Mouse (Mus musculus): Measurements from ENCODE around the gene Mrpl46. TPM values are rescaled to one million over a fixed set of nuclear protein-coding genes. Genes with fewer than 3 reads are reported as not detected.

Gene Mrpl46
- polyA plus RNA-seq, 1 experiment: 15.1 TPM

DNA sequence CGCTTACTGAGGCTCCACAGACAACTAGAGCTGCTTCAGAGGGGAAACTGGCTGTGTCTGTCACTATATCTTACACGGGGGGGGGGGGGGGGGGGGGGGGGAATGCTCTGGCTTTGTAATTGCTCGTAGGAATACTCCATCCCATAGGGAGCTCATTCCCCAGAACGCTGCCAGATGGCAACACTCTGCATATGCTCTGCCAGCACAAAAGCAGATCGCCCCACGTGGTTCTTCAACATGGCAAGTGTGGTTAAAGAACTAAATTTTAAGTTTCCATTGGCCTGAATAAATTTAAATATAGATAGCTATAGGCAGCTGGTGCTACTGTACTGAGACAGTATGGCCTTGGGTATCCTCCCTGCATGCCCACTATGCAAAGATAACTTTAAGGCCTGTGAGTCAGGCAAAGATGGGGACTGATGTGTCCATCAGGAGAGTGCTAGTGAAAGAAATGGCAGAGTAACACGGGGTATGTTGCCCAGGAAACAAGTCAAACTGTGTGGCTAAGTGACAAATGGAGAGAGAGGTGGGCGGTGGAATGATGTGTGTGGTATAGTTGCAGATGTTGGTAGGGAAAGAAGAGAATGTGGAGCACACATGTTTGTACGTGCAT lies 14.6 kb upstream of the Mrpl46 start:
- 52% methylated on average over 9 of the region's 9 CpGs for WGBS
- TF ChIP-seq POLR2A (IDR thresholded peaks at IDR 0.05; ENCODE audit: borderline replicate concordance, extremely low read depth, low read depth, low read length) (no peak), CTCF (IDR thresholded peaks at IDR 0.05; ENCODE audit: insufficient read depth, low read length) (no peak)
- Histone ChIP-seq H3K4me1 (ENCODE audit: control insufficient read depth, insufficient read depth, low read length) (no peaks in the 10 kb centered on the region), H3K4me3 (replicated peaks; ENCODE audit: extremely low read depth, low read depth, low read length) (no peak overlapping the region)
- DNase-seq: no peak

GRCm38 (mm10) chr7:78796624-78797023 lies 13.3 kb upstream of the Mrpl46 start:
- TF ChIP-seq CTCF (IDR thresholded peaks at IDR 0.05; ENCODE audit: insufficient read depth, low read length) (no peak), POLR2A (IDR thresholded peaks at IDR 0.05; ENCODE audit: borderline replicate concordance, extremely low read depth, low read depth, low read length) (no peak)
- Histone ChIP-seq H3K4me3 (replicated peaks; ENCODE audit: extremely low read depth, low read depth, low read length) (no peak overlapping the region), H3K4me1 (ENCODE audit: control insufficient read depth, insufficient read depth, low read length) (no peaks in the 10 kb centered on the region)
- 82% methylated on average over 3 of the region's 3 CpGs for WGBS
- DNase-seq: no peak

- DNase-seq: no peak
- no peak overlapping the region for H3K4me3 ChIP-seq (replicated peaks; ENCODE audit: extremely low read depth, low read depth, low read length)
- TF ChIP-seq CTCF (IDR thresholded peaks at IDR 0.05; ENCODE audit: insufficient read depth, low read length): no peak
- TF ChIP-seq POLR2A (IDR thresholded peaks at IDR 0.05; ENCODE audit: borderline replicate concordance, extremely low read depth, low read depth, low read length): no peak
- whole genome bisulfite sequencing: 59% methylated on average over 6 of the region's 6 CpGs
- no peaks in the 10 kb centered on the region for H3K4me1 ChIP-seq (ENCODE audit: control insufficient read depth, insufficient read depth, low read length)
Measured at GRCm38 (mm10) chr7:78794571-78795092, 11.3 kb upstream of the Mrpl46 start.

DNA sequence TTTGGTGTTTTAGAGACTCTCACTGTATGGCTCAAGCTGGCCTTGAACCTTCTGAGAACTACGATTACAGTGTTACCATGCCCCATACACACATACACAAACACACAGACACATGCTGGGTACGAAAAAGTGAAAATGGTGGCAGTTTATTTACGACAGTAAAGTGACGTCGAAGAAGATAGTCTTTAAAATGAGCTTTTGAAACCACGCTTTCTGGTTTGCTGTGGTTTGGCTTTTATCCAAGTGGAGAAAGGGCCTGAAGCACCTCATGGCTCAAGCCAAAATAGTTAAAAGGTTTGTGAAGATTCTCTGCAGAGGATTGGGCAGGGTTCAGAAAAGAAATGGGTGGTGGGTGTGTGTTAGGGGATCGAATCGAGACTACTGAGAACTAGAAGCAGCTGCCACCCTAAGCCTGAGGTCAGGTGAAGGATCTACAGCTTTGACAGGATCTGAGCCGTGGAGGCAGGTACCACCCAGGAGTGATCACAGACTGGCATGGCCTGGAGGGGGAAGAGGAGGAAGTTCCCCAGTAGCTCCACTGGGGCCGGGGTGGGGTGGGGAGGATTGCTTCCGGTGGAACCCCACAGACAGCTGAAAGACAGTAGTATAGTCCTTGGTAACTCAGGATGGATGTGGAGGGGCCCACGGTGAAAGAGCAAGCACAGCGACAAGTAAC lies 10.7 kb upstream of the Mrpl46 start:
- WGBS: 73% methylated on average over 13 of the region's 13 CpGs
- Histone ChIP-seq H3K4me3 (replicated peaks; ENCODE audit: extremely low read depth, low read depth, low read length) (no peak overlapping the region), H3K4me1 (ENCODE audit: control insufficient read depth, insufficient read depth, low read length) (no peaks in the 10 kb centered on the region)
- TF ChIP-seq POLR2A (IDR thresholded peaks at IDR 0.05; ENCODE audit: borderline replicate concordance, extremely low read depth, low read depth, low read length) (no peak), CTCF (IDR thresholded peaks at IDR 0.05; ENCODE audit: insufficient read depth, low read length) (no peak)
- no peak for DNase-seq

- 81% methylated on average over 15 of the region's 15 CpGs for WGBS
- Histone ChIP-seq H3K4me3 (replicated peaks; ENCODE audit: extremely low read depth, low read depth, low read length) (no peak overlapping the region), H3K4me1 (ENCODE audit: control insufficient read depth, insufficient read depth, low read length) (no peaks in the 10 kb centered on the region)
- TF ChIP-seq CTCF (IDR thresholded peaks at IDR 0.05; ENCODE audit: insufficient read depth, low read length): peak; percentile 62
- TF ChIP-seq POLR2A (IDR thresholded peaks at IDR 0.05; ENCODE audit: borderline replicate concordance, extremely low read depth, low read depth, low read length): no peak
- peak; percentile 15 for DNase-seq
Measured at GRCm38 (mm10) chr7:78791359-78792222, 8.3 kb upstream of the Mrpl46 start.

DNA sequence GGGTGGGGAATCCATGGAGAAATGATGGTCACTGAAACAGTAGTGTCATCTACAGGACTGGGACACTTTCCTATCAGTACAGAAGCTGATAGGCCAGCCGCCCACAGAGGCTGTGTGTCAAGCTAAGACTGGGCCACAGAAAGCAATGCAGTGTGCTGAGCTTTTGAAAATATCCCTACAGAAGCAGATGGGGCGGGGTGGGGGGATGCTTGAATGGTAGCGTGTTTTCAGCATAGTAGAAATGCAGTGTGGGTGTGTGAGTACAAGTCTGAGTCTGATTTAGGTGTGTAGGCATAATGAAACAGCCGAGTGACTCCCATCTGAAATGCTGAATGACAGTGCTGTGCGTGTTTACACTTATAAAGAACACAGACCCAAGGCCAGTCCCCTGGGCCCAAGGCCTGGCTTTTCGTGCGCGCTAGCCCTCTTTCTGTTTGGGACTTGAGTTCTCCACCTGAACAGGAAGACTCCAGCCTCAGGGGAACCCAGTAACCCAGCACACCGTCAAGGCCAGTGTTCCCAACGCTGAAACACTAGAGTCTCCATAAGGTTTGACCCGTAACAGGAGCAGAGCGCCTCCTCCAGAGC lies 4.6 kb upstream of the Mrpl46 start:
- no peak for DNase-seq
- H3K4me3 ChIP-seq (replicated peaks; ENCODE audit: extremely low read depth, low read depth, low read length): no peak overlapping the region
- 90% methylated on average over 12 of the region's 12 CpGs for WGBS

DNA sequence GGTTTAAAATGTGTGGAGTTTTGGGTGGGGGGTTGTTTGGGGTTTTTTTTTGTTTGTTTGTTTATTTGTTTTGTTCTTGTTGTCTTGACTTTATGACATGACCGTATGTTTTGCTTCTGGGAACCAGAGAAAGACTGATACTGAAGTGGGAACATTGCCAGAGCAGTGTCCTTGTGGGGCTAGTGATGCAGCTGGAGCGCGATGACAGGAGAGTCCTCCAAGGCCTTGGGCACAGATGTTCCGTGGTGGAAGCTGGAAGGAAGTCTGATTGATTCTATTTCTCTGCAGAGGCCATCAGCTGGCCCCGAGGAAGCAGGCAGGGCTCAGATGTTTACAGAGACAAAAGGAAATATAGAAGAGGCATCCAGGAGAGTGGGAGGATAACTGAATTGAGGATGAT lies 2.6 kb upstream of the Mrpl46 start:
- no peak for TF ChIP-seq POLR2A (IDR thresholded peaks at IDR 0.05; ENCODE audit: borderline replicate concordance, extremely low read depth, low read depth, low read length)
- no peak for TF ChIP-seq CTCF (IDR thresholded peaks at IDR 0.05; ENCODE audit: insufficient read depth, low read length)
- peaks cover 6% of the 10 kb centered on the region for H3K4me1 ChIP-seq (ENCODE audit: control insufficient read depth, insufficient read depth, low read length)
- 44% methylated on average over 5 of the region's 5 CpGs for WGBS
- no peak overlapping the region for H3K4me3 ChIP-seq (replicated peaks; ENCODE audit: extremely low read depth, low read depth, low read length)
- DNase-seq: no peak

More for the DNA sequence above, 4.6 kb upstream of the Mrpl46 start:
- TF ChIP-seq POLR2A (IDR thresholded peaks at IDR 0.05; ENCODE audit: borderline replicate concordance, extremely low read depth, low read depth, low read length) (no peak), CTCF (IDR thresholded peaks at IDR 0.05; ENCODE audit: insufficient read depth, low read length) (no peak)
- no peaks in the 10 kb centered on the region; the same call in 1 of the 2 replicates for H3K4me1 ChIP-seq (ENCODE audit: control insufficient read depth, insufficient read depth, low read length)

- DNase-seq: no peak
- 78% methylated on average over 5 of the region's 5 CpGs for WGBS
- Histone ChIP-seq H3K4me1 (ENCODE audit: control insufficient read depth, insufficient read depth, low read length) (peaks cover 6% of the 10 kb centered on the region), H3K4me3 (replicated peaks; ENCODE audit: extremely low read depth, low read depth, low read length) (no peak overlapping the region)
- TF ChIP-seq CTCF (IDR thresholded peaks at IDR 0.05; ENCODE audit: insufficient read depth, low read length): no peak
Measured at GRCm38 (mm10) chr7:78778741-78779140, 4.6 kb downstream of the Mrpl46 start.

DNA sequence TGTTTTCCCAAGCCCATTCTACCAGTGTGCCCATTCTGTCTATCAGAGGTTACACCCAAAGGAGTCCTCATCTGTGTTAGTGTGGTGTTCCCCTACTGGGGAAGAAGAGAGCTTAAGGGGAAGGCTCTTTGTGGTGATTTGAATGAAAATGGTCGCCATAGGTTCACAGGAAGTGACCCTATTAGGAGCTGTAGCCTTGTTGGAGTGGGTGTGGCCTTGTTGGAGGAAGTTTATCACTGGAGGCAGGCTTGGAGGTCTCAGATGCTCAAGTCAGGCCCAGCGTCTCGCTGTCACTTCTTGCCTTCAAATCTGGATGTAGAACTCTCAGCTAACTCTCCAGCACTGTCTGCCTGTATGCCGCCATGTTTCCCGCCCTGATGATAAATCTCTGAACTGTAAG lies 12.4 kb downstream of the Mrpl46 start:
- no peak for DNase-seq
- TF ChIP-seq POLR2A (IDR thresholded peaks at IDR 0.05; ENCODE audit: borderline replicate concordance, extremely low read depth, low read depth, low read length) (no peak), CTCF (IDR thresholded peaks at IDR 0.05; ENCODE audit: insufficient read depth, low read length) (no peak)

More for the DNA sequence above, 12.4 kb downstream of the Mrpl46 start:
- 82% methylated on average over 5 of the region's 5 CpGs for WGBS
- Histone ChIP-seq H3K4me1 (ENCODE audit: control insufficient read depth, insufficient read depth, low read length) (no peaks in the 10 kb centered on the region), H3K4me3 (replicated peaks; ENCODE audit: extremely low read depth, low read depth, low read length) (no peak overlapping the region)

Data from lung, adult 2 months (tissue).